Mouse (Mus musculus): ENCODE measurements at regions not wholly inside any gene's neighbourhood (a gene's known extent, or its start where the extent isn't known, plus 50 kb on each side); places are given as distances from the start of the nearest gene placed in this dataset.

GRCm38 (mm10) chr1:7823969-7824368 is 3016.3 kb downstream of the Gm37988 start:
- H3K27me3 ChIP-seq (ENCODE audit: control insufficient read depth, insufficient read depth, low read length), result no peaks in the 10 kb centered on the region
- WGBS, result 96% methylated on average over 2 of the region's 2 CpGs
- H3K9ac ChIP-seq (ENCODE audit: low read length), result no peak overlapping the region
- H3K36me3 ChIP-seq (ENCODE audit: control insufficient read depth, insufficient read depth, low read length), result no peaks in the 10 kb centered on the region
- no peaks in the 10 kb centered on the region for H3K4me1 ChIP-seq (replicated peaks; ENCODE audit: control insufficient read depth, insufficient read depth, low read length)
- H3K4me2 ChIP-seq (ENCODE audit: low read depth, low read length, severe bottlenecking), result no peak overlapping the region
- no peak overlapping the region for H3K27ac ChIP-seq (ENCODE audit: low read depth, low read length)
- ATAC-seq (replicated peaks; ENCODE audit: low FRiP score), result no peak
- H3K4me3 ChIP-seq (ENCODE audit: low read depth, low read length), result no peak overlapping the region
- DNase-seq (ENCODE audit: low spot score), result no peak
- no peaks in the 10 kb centered on the region for H3K9me3 ChIP-seq (ENCODE audit: control insufficient read depth, low read length)

Data from forebrain, embryonic 11.5 days (tissue).